Mouse (Mus musculus) stomach, postnatal 0 days (tissue): Measurements from ENCODE around the gene Thoc5. TPM values are rescaled to one million over a fixed set of nuclear protein-coding genes. Genes with fewer than 3 reads are reported as not detected.
A peak's percentile ranks its signal among the peaks of the same experiment; 100 is the strongest.

Experiments
- ATAC-seq: fragments of 200-750 bp; cut with Nextera tagmentation; 2 replicates; pipeline ENCODE4 v1.8.0; 2017; ENCODE audit not compliant: low FRiP score, low TSS enrichment
- DNase-seq: peaks from one replicate; pipeline ENCODE4 v3.0.0-alpha.2; 2016; ENCODE audit warnings: low spot score
- H3K27ac ChIP-seq: fragments of 300-500 bp; sonication (generic); replicated peaks from 2 replicates; pipeline ENCODE4 v1.5.1; 2014; ENCODE audit warnings: mild to moderate bottlenecking, control low read depth
- H3K27me3 ChIP-seq: fragments of 300-500 bp; sonication (generic); 2 replicates; pipeline ENCODE4 v1.6.1; 2014; ENCODE audit warnings: low read length; ENCODE audit not compliant: control insufficient read depth, insufficient read depth
- H3K36me3 ChIP-seq: fragments of 300-500 bp; sonication (generic); 2 replicates; pipeline ENCODE4 v1.6.1; 2014; ENCODE audit warnings: low read length, mixed read lengths; ENCODE audit not compliant: control insufficient read depth, insufficient read depth
- H3K4me1 ChIP-seq: fragments of 300-500 bp; sonication (generic); replicated peaks from 2 replicates; pipeline ENCODE4 v1.6.1; 2014; ENCODE audit warnings: antibody characterized with exemption; ENCODE audit not compliant: control insufficient read depth, insufficient read depth
- H3K4me2 ChIP-seq: fragments of 300-500 bp; sonication (generic); replicated peaks from 2 replicates; pipeline ENCODE4 v1.6.1; 2014; ENCODE audit warnings: low read depth, mild to moderate bottlenecking, control low read depth, moderate library complexity
- H3K4me3 ChIP-seq: fragments of 300-500 bp; sonication (generic); 2 replicates; pipeline ENCODE4 v1.5.1; 2014; ENCODE audit warnings: low read depth, low read length, control low read depth
- H3K9ac ChIP-seq: fragments of 300-500 bp; sonication (generic); 2 replicates; pipeline ENCODE4 v1.6.1; 2014; ENCODE audit warnings: mild to moderate bottlenecking, low read length, control low read depth, mixed read lengths
- H3K9me3 ChIP-seq: fragments of 300-500 bp; sonication (generic); 2 replicates; pipeline ENCODE4 v1.6.1; 2016; ENCODE audit warnings: low read length; ENCODE audit not compliant: control insufficient read depth
- CTCF ChIP-seq: IDR thresholded peaks from 2 replicates; pipeline ENCODE4 v1.5.1; 2016; ENCODE audit warnings: antibody characterized with exemption, low read depth, mild to moderate bottlenecking, moderate library complexity
- EP300 ChIP-seq: optimal IDR thresholded peaks from 2 replicates; pipeline ENCODE3; 2016; ENCODE audit warnings: antibody characterized with exemption
- WGBS: fragments of 180-500 bp; shearing (Covaris S2); extraction: QIAGEN DNeasy Blood & Tissue Kit; methylation state at CpG from one replicate; pipeline ENCODE4 v1.1.7; 2014; 5-methylcytosine and 5-hydroxymethylcytosine counted together
- microRNA-seq: library from miRNA; unstranded; fragments of <30 nt; microRNA quantifications from one replicate; pipeline ENCODE4, GENCODE M21; 2016
- polyA plus RNA-seq: library from polyadenylated mRNA; unstranded; fragments of >200 nt; fragmentation: Nextera tagmentation; extraction: Ambion mirVana; gene quantifications from 2 replicates; pipeline ENCODE4 v1.2.1, GENCODE M21; 2015

Gene Thoc5
- polyA plus RNA-seq, 1 experiment from 2014 or later = 18.3 TPM

DNA sequence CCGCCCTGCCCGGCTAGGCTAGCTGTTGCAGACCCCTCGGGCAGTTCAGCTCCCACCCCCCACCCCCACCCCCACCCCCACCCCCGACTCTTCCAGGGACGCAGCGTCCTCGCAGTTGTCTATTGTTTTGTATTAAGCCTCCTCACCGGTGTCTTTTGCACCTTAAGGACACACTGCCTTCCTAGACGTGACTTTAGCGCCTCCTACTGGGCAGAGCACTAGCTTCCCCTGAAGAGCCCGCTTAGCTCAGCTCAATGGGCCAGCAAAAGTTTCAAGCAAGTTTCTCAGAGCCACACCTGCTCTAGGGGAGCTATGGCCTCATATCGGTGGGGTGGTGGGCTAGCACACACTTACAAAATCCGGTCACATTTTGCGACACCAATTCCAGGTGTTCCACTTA is 80.5 kb downstream of the Thoc5 start:
- no peak overlapping the region for H3K4me2 ChIP-seq
- WGBS = 9% methylated on average over 14 of the region's 14 CpGs

More for the DNA sequence above, 80.5 kb downstream of the Thoc5 start:
- H3K4me3 ChIP-seq = no peak overlapping the region
- TF ChIP-seq EP300 (no peak), CTCF (peak; percentile 86)
- no peaks in the 10 kb centered on the region for H3K36me3 ChIP-seq
- H3K9ac ChIP-seq = no peak overlapping the region
- ATAC-seq (peak; percentile 64), DNase-seq (peak; percentile 80)
- H3K27ac ChIP-seq = no peak overlapping the region
- no peaks in the 10 kb centered on the region for H3K27me3 ChIP-seq
- H3K4me1 ChIP-seq = no peaks in the 10 kb centered on the region
- no peaks in the 10 kb centered on the region for H3K9me3 ChIP-seq

Small RNA genes within 50 kb of the gene (microRNA-seq; reads per million reads assigned to microRNA genes)
- gene Mir6918 = not detected

Other genes with a start within 250 kb of the Thoc5 start
- 1,477 and 1,517 TPM in 2 replicates for gene Uqcr10, start 191.0 kb upstream of the Thoc5 start, polyA plus RNA-seq
- 57.4 and 63.5 TPM in 2 replicates for gene Zmat5, start 190.6 kb upstream of the Thoc5 start, polyA plus RNA-seq
- 0.12 and 0.13 TPM in 2 replicates for gene Cabp7, start 148.5 kb upstream of the Thoc5 start, polyA plus RNA-seq
- gene Nf2, start 45.8 kb upstream of the Thoc5 start, polyA plus RNA-seq = 18.2 and 18.7 TPM in 2 replicates
- 28.2 and 29.7 TPM in 2 replicates for gene Nipsnap1, start 21.4 kb upstream of the Thoc5 start, polyA plus RNA-seq
- gene Nefh, start 52.7 kb downstream of the Thoc5 start, polyA plus RNA-seq = 0.25 TPM in 2 replicates
- gene Ap1b1, start 91.5 kb downstream of the Thoc5 start, polyA plus RNA-seq = 41.8 and 43.3 TPM in 2 replicates
- 1.6 and 1.9 TPM in 2 replicates for gene Rasl10a, start 162.8 kb downstream of the Thoc5 start, polyA plus RNA-seq
- 21.4 and 24.8 TPM in 2 replicates for gene Gas2l1, start 170.0 kb downstream of the Thoc5 start, polyA plus RNA-seq
- gene Rhbdd3, start 203.6 kb downstream of the Thoc5 start, polyA plus RNA-seq = 19.1 and 19.6 TPM in 2 replicates
- gene Ewsr1, start 203.9 kb downstream of the Thoc5 start, polyA plus RNA-seq = 231 and 235 TPM in 2 replicates